Mouse (Mus musculus) G1E (cell line): Measurements from ENCODE around the gene Nkx6-2.

ENCODE experiments used
- CTCF ChIP-seq: IDR thresholded peaks from 2 replicates; pipeline ENCODE4 v1.5.1; 2012; ENCODE audit warnings: low read depth, low read length, inconsistent platforms, mixed read lengths
- GATA1 ChIP-seq: IDR thresholded peaks from 2 replicates; pipeline ENCODE4 v1.6.1; 2012; ENCODE audit warnings: borderline replicate concordance, low read length, inconsistent platforms, mixed read lengths
- GATA2 ChIP-seq: IDR thresholded peaks from 2 replicates; pipeline ENCODE4 v1.6.1; 2012; ENCODE audit warnings: low read depth, low read length, inconsistent platforms, borderline replicate concordance
- TAL1 ChIP-seq: conservative IDR thresholded peaks from 2 replicates; pipeline ENCODE4 v1.6.1; 2012; ENCODE audit warnings: low read depth, low read length, inconsistent platforms, mixed read lengths

DNA sequence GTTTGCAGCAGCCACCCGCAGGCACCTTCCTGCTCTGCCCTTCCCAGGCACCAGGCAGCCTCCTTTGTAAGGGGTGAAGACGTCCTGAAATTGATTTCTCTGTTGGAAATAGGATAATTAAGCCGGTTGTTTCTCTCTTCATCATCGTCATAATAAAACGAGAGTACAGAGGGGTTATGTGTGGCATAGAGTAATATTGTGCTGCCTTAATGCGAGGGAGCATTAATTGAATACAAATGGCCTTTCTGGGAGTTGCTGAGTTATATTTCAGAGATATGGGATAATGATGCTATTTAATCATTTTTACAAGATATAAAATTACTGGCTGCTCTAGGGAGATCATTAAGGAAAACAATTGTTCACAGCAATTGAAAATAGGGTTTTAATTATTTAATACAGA, 12.7 kb upstream of the Nkx6-2 start:
- TF ChIP-seq CTCF (no peak), GATA1 (no peak), GATA2 (no peak), TAL1 (no peak)
